Mouse (Mus musculus) kidney, adult 2 months (tissue): ENCODE data around the gene Abca17.

Source experiments
- CTCF ChIP-seq: fragments of 200-500 bp; conservative IDR thresholded peaks from 2 replicates; pipeline ENCODE4 v1.5.1; 2011; ENCODE audit warnings: low read depth, mild to moderate bottlenecking, control low read depth, low read length, moderate library complexity, mixed read lengths; ENCODE audit not compliant: insufficient read depth, insufficient read length
- POLR2A ChIP-seq: fragments of 200-500 bp; IDR thresholded peaks from one replicate; pipeline ENCODE4 v1.6.1; 2011; ENCODE audit warnings: low read depth, low read length, control low read depth

GRCm38 (mm10) chr17:24362527-24362926 lies 11.7 kb upstream of the Abca17 start:
- TF ChIP-seq CTCF (no peak), POLR2A (no peak)
